Comparison of ENCODE assay signal across 9 mouse cellular contexts in the genomic region with DNA sequence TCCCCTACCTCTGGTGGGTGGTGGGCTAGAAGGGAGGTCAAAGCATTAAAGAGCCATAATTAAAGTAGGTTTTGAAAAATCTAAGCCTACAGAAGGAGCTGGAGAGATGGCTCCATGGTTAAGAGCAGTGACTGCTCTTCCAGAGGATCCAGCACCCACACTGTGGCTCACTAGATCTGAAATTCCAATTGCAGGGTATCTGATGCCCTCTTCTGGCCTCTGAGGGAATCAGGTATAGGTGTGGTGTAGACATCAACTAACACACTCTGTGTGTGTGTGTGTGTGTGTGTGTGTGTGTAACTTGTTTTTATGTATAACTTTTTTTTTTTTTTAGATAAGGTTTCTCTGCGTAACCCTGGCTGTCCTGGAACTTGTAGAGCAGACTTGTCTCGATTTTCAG. TPM values are rescaled to one million over a fixed set of nuclear protein-coding genes. Genes with fewer than 3 reads are reported as not detected.
DNase-seq lines count a peak whose midpoint lies in the region; ATAC-seq lines count a peak whose summit lies in the region.
"Had no signal": no experiment of that assay in that cellular context is flagged by ENCODE, and none has a peak within 500 bp of the region (broad histone marks: within the 10 kb centered on the region; RNA-seq: fewer than 3 reads in every experiment).

No protein-coding gene starts in this region.

- intact Hi-C loops in left cerebral cortex, postnatal 36 days (cut with DNase I), result loop anchor here (5.0 kb wide), 1 partner anchor 146 kb away; no protein-coding TSS in a partner anchor

- DNase-seq in kidney, postnatal 10 days, result peak; percentile 43
- no peak for DNase-seq in kidney, adult 11 months
- peak; percentile 77 for DNase-seq in 3T3-L1 (ENCODE audit: low read depth, low spot score)
- peak; percentile 12 to 24 for DNase-seq in B cell, adult 2 months
- peak; percentile 20 for DNase-seq in embryo, embryonic 9.5 days (ENCODE audit: extremely low spot score)
- DNase-seq in spleen, postnatal 36 days (ENCODE audit: low spot score in 2 of 2), result no peak
- no peak for DNase-seq in left cerebral cortex, postnatal 36 days (ENCODE audit: low spot score in 2 of 2)
- DNase-seq: cerebellum, adult 11 months had no signal

- ATAC-seq in monocyte, adult 5-6 weeks (replicated peaks; ENCODE audit: insufficient number of reproducible peaks, low FRiP score, low TSS enrichment, poor library complexity, severe bottlenecking), result no peak

RNA-seq across cellular contexts. Expression of a gene that starts 15.6 kb away (rescaled TPM):
- total RNA-seq in monocyte, adult 5-6 weeks (2017), result 1.6 to 31.3 TPM (median 27.1 TPM) in 3 replicates
- 100 to 1,000 TPM; 349 to 383 TPM for total RNA-seq in left cerebral cortex, postnatal 36 days (2021)

RNA-seq across cellular contexts. Expression of a gene that starts 20.7 kb away (rescaled TPM):
- total RNA-seq in monocyte, adult 5-6 weeks (2017), result not detected in 3 replicates
- total RNA-seq in left cerebral cortex, postnatal 36 days (2021), result not detected

RNA-seq across cellular contexts. Expression of a gene that starts 25.9 kb away (rescaled TPM):
- 36.8 to 37.9 TPM (median 37.2 TPM) in 3 replicates for total RNA-seq in monocyte, adult 5-6 weeks (2017)
- total RNA-seq in left cerebral cortex, postnatal 36 days (2021), result 10 to 100 TPM; 55.4 to 56.7 TPM

RNA-seq across cellular contexts. Expression of a gene that starts 42.5 kb away (rescaled TPM):
- total RNA-seq in monocyte, adult 5-6 weeks (2017), result not detected in 3 replicates
- under 1 TPM in 1 of 2 experiments, not detected in 1; 0.10 TPM for total RNA-seq in left cerebral cortex, postnatal 36 days (2021)

RNA-seq across cellular contexts. Expression of a gene that starts 56.4 kb away (rescaled TPM):
- total RNA-seq in monocyte, adult 5-6 weeks (2017), result 66.0 to 93.9 TPM (median 80.9 TPM) in 3 replicates
- total RNA-seq in left cerebral cortex, postnatal 36 days (2021), result 100 to 1,000 TPM in 1 of 2 experiments, 10 to 100 TPM in 1; 99.2 to 113 TPM

Comparison
In these comparisons a context has a peak if more than half of its experiments do, and no peak if none do; other contexts are left out.
1. DNase-seq: peak in kidney, postnatal 10 days (single experiment), 3T3-L1 (single experiment), B cell, adult 2 months (2 of 2) and embryo, embryonic 9.5 days (single experiment); none in kidney, adult 11 months (single experiment), spleen, postnatal 36 days (0 of 2) and left cerebral cortex, postnatal 36 days (0 of 2).
2. RNA of a gene that starts 15.6 kb away (total RNA-seq): 349 to 383 TPM in left cerebral cortex, postnatal 36 days; 1.6 to 31.3 TPM in monocyte, adult 5-6 weeks; every median in the first group is over 10 times any median in the second.